Mouse (Mus musculus): ENCODE data around the gene Adam17. TPM values are rescaled to one million over a fixed set of nuclear protein-coding genes. Genes with fewer than 3 reads are reported as not detected.

Adam17 gene
- total and polyA plus RNA-seq, 2 experiments from 2014 or later: 16.5 to 19.0 TPM

DNA sequence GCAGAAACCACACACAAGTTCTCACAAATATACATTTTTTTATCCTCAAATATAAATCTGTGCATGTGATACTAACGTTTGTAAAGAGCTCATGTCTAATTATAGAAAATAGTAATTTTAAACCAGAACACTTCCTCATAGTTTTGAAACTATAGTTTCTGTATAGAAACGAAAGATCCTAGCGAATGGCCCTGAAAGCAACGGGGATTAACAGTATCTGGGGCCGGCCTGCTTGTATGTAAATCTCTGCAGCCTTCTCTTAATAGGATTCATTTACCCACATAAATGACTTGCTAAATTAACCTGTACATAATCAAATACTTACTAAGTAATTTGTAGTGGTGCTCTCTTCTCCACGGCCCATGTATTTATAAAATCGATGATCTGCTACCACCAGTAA, 26.5 kb downstream of the Adam17 start:
- Histone ChIP-seq H3K4me3 (ENCODE audit: low read depth, low read length) (no peak overlapping the region), H3K36me3 (replicated peaks; ENCODE audit: control insufficient read depth, insufficient read depth, low read length) (peaks cover 43% of the 10 kb centered on the region), H3K9me3 (replicated peaks; ENCODE audit: control insufficient read depth, low read length) (peaks cover 5% of the 10 kb centered on the region), H3K9ac (replicated peaks; ENCODE audit: low read depth, low read length) (no peak overlapping the region), H3K27ac (ENCODE audit: low read depth) (no peak overlapping the region), H3K4me1 (ENCODE audit: control insufficient read depth, insufficient read depth) (no peaks in the 10 kb centered on the region; the same call in 1 of the 2 replicates), H3K27me3 (ENCODE audit: control insufficient read depth, insufficient read depth, low read length) (no peaks in the 10 kb centered on the region), H3K4me2 (ENCODE audit: low read depth, low read length) (no peak overlapping the region)
- no peak for TF ChIP-seq EP300 (IDR thresholded peaks at IDR 0.05; ENCODE audit: low read depth)
- no peak for TF ChIP-seq CTCF (IDR thresholded peaks at IDR 0.05; ENCODE audit: low read depth)
- 87% methylated on average over 7 of the region's 7 CpGs for WGBS
- ATAC-seq (ENCODE audit: insufficient read depth, low read depth): no peak
- DNase-seq (ENCODE audit: low spot score): no peak

DNA sequence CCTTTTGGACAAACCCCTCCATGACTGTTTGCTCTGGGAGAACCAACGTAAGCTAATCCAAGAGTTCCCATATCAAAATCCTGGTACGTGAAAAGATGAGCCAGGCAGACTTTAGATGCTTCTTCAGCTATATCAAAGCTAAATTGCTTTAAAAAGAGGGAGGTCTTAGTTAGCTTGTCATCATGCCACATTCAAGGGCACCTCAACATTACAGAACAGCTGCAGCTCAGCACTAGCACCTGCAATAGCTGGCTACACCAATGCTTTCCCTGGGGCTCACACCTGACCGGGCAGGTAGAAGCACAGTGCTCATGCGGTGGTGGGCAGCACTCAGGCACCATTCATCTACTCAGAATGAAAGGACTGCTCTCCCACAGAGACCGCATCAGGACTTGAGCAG, 32.8 kb downstream of the Adam17 start:
- H3K4me1 ChIP-seq (ENCODE audit: control insufficient read depth, insufficient read depth): no peaks in the 10 kb centered on the region
- TF ChIP-seq EP300 (IDR thresholded peaks at IDR 0.05; ENCODE audit: low read depth) (no peak), CTCF (IDR thresholded peaks at IDR 0.05; ENCODE audit: low read depth) (no peak)
- peaks cover 56% of the 10 kb centered on the region for H3K36me3 ChIP-seq (replicated peaks; ENCODE audit: control insufficient read depth, insufficient read depth, low read length)
- H3K9ac ChIP-seq (replicated peaks; ENCODE audit: low read depth, low read length): no peak overlapping the region
- H3K27ac ChIP-seq (ENCODE audit: low read depth): no peak overlapping the region
- ATAC-seq (ENCODE audit: insufficient read depth, low read depth): no peak
- no peak overlapping the region for H3K4me3 ChIP-seq (ENCODE audit: low read depth, low read length)
- no peaks in the 10 kb centered on the region for H3K9me3 ChIP-seq (replicated peaks; ENCODE audit: control insufficient read depth, low read length)
- DNase-seq (ENCODE audit: low spot score): no peak
- H3K27me3 ChIP-seq (ENCODE audit: control insufficient read depth, insufficient read depth, low read length): no peaks in the 10 kb centered on the region
- 94% methylated on average over 5 of the region's 5 CpGs for WGBS
- H3K4me2 ChIP-seq (ENCODE audit: low read depth, low read length): no peak overlapping the region

DNA sequence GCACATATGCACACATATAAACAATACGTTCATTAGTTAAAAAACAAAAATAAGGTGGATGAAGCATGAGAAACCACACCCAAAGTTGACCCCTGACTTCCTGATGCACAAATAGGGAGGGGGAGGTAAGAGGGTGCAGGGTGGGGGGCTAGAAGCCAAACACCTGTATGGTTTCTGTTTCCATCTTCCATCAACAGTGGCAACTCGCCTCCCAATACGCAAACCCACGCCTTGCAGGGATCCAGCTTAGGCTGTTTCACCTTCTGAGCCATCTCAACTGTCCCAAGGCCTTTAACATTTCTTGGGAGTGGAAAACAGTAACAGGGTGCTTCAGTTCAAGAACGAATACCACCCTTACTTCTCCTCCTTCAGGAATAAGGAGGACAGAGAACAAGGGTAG, 36.3 kb downstream of the Adam17 start:
- H3K9me3 ChIP-seq (replicated peaks; ENCODE audit: control insufficient read depth, low read length): no peaks in the 10 kb centered on the region
- H3K4me3 ChIP-seq (ENCODE audit: low read depth, low read length): no peak overlapping the region
- no peak for ATAC-seq (ENCODE audit: insufficient read depth, low read depth)
- H3K27ac ChIP-seq (ENCODE audit: low read depth): no peak overlapping the region
- TF ChIP-seq CTCF (IDR thresholded peaks at IDR 0.05; ENCODE audit: low read depth) (no peak), EP300 (IDR thresholded peaks at IDR 0.05; ENCODE audit: low read depth) (no peak)
- peaks cover 67% of the 10 kb centered on the region for H3K36me3 ChIP-seq (replicated peaks; ENCODE audit: control insufficient read depth, insufficient read depth, low read length)
- DNase-seq (ENCODE audit: low spot score): no peak
- H3K4me1 ChIP-seq (ENCODE audit: control insufficient read depth, insufficient read depth): no peaks in the 10 kb centered on the region
- no peak overlapping the region for H3K9ac ChIP-seq (replicated peaks; ENCODE audit: low read depth, low read length)
- no peak overlapping the region for H3K4me2 ChIP-seq (ENCODE audit: low read depth, low read length)
- no peaks in the 10 kb centered on the region for H3K27me3 ChIP-seq (ENCODE audit: control insufficient read depth, insufficient read depth, low read length)
- WGBS: 92% methylated on average over 5 of the region's 5 CpGs

DNA sequence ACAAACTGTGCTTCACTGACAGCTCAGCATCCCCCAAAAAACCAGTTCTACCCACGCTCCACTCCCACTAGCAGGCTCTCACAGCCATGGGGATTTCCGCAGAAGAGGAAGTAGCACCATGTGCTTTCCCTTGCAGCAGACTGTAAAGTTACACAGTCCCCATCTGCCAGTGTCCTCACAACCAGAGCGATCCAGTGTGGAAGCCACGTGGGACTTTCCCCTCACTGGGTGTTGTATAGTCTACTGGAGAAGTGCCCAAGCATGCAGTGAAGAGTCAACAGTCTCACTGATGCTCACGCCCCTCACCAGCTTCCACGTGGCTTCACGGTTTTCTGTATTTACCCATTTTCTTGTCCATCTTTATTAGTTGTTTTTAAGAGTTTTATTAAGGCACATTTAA, 37.6 kb downstream of the Adam17 start:
- DNase-seq (ENCODE audit: low spot score) (no peak), ATAC-seq (ENCODE audit: insufficient read depth, low read depth) (no peak)
- Histone ChIP-seq H3K27ac (ENCODE audit: low read depth) (no peak overlapping the region), H3K4me2 (ENCODE audit: low read depth, low read length) (no peak overlapping the region), H3K27me3 (ENCODE audit: control insufficient read depth, insufficient read depth, low read length) (no peaks in the 10 kb centered on the region), H3K4me1 (ENCODE audit: control insufficient read depth, insufficient read depth) (0 out of 2 replicates have a peak, but pooled peaks cover 6% of the 10 kb centered on the region), H3K36me3 (replicated peaks; ENCODE audit: control insufficient read depth, insufficient read depth, low read length) (peaks cover 71% of the 10 kb centered on the region), H3K4me3 (ENCODE audit: low read depth, low read length) (no peak overlapping the region), H3K9me3 (replicated peaks; ENCODE audit: control insufficient read depth, low read length) (no peaks in the 10 kb centered on the region), H3K9ac (replicated peaks; ENCODE audit: low read depth, low read length) (no peak overlapping the region)
- 69% methylated on average over 7 of the region's 7 CpGs for WGBS
- TF ChIP-seq CTCF (IDR thresholded peaks at IDR 0.05; ENCODE audit: low read depth) (no peak), EP300 (IDR thresholded peaks at IDR 0.05; ENCODE audit: low read depth) (no peak)

DNA sequence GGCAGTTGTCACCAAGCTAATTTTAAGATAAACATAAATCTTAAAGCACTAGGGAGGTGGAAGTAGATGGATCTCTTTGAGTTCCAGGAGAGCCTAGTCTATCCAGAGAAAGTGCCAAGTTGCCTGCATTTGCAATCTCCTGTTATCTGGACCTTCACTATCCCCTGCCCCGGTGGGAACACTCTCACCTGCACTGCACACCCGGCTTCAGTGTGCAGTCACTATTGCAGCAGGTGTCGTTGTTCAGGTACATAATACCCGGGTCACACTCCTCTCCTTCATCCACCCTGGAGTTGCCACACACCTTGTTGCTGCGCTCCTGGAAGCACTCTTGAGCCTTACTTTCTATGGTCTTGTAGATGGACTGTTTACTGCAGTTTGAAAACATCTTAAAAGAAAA, 39.7 kb downstream of the Adam17 start:
- H3K36me3 ChIP-seq (replicated peaks; ENCODE audit: control insufficient read depth, insufficient read depth, low read length): peaks cover 71% of the 10 kb centered on the region
- DNase-seq (ENCODE audit: low spot score) (no peak), ATAC-seq (ENCODE audit: insufficient read depth, low read depth) (no peak)
- TF ChIP-seq CTCF (IDR thresholded peaks at IDR 0.05; ENCODE audit: low read depth) (no peak), EP300 (IDR thresholded peaks at IDR 0.05; ENCODE audit: low read depth) (no peak)
- H3K4me3 ChIP-seq (ENCODE audit: low read depth, low read length): no peak overlapping the region
- H3K4me2 ChIP-seq (ENCODE audit: low read depth, low read length): no peak overlapping the region
- no peaks in the 10 kb centered on the region for H3K9me3 ChIP-seq (replicated peaks; ENCODE audit: control insufficient read depth, low read length)
- 0 out of 2 replicates have a peak, but pooled peaks cover 6% of the 10 kb centered on the region for H3K4me1 ChIP-seq (ENCODE audit: control insufficient read depth, insufficient read depth)
- WGBS: 84% methylated on average over 5 of the region's 5 CpGs
- H3K27ac ChIP-seq (ENCODE audit: low read depth): no peak overlapping the region
- H3K9ac ChIP-seq (replicated peaks; ENCODE audit: low read depth, low read length): no peak overlapping the region
- H3K27me3 ChIP-seq (ENCODE audit: control insufficient read depth, insufficient read depth, low read length): no peaks in the 10 kb centered on the region

DNA sequence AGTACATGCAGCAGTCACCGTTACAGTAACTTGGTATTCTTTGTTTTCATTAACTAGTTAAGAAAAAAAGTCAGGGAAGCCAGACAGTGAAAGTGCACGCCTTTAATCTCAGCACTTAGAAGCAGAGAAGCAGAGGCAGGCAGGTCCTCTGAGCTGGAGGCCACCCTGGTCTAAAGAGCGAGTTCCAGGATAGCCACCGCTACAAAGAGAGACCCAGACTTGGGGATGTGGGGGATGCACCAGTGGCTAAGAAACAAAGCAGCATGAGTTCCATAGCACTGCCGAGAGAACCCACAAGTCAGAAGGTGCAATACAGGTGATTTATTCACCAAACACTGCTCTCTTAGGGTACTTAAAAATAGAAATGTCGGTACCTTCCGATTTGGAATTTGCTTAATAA, 40.4 kb downstream of the Adam17 start:
- Histone ChIP-seq H3K36me3 (replicated peaks; ENCODE audit: control insufficient read depth, insufficient read depth, low read length) (peaks cover 74% of the 10 kb centered on the region), H3K27me3 (ENCODE audit: control insufficient read depth, insufficient read depth, low read length) (no peaks in the 10 kb centered on the region)

More for the DNA sequence above, 40.4 kb downstream of the Adam17 start:
- ATAC-seq (ENCODE audit: insufficient read depth, low read depth) (no peak), DNase-seq (ENCODE audit: low spot score) (no peak)
- Histone ChIP-seq H3K27ac (ENCODE audit: low read depth) (no peak overlapping the region), H3K9me3 (replicated peaks; ENCODE audit: control insufficient read depth, low read length) (no peaks in the 10 kb centered on the region), H3K4me2 (ENCODE audit: low read depth, low read length) (no peak overlapping the region), H3K9ac (replicated peaks; ENCODE audit: low read depth, low read length) (no peak overlapping the region), H3K4me3 (ENCODE audit: low read depth, low read length) (no peak overlapping the region), H3K4me1 (ENCODE audit: control insufficient read depth, insufficient read depth) (0 out of 2 replicates have a peak, but pooled peaks cover 6% of the 10 kb centered on the region)
- TF ChIP-seq CTCF (IDR thresholded peaks at IDR 0.05; ENCODE audit: low read depth) (no peak), EP300 (IDR thresholded peaks at IDR 0.05; ENCODE audit: low read depth) (no peak)
- WGBS: 86% methylated on average over 7 of the region's 7 CpGs
